Mouse (Mus musculus): ENCODE measurements at regions not wholly inside any gene's neighbourhood (a gene's known extent, or its start where the extent isn't known, plus 50 kb on each side); places are given as distances from the start of the nearest gene placed in this dataset.

DNA sequence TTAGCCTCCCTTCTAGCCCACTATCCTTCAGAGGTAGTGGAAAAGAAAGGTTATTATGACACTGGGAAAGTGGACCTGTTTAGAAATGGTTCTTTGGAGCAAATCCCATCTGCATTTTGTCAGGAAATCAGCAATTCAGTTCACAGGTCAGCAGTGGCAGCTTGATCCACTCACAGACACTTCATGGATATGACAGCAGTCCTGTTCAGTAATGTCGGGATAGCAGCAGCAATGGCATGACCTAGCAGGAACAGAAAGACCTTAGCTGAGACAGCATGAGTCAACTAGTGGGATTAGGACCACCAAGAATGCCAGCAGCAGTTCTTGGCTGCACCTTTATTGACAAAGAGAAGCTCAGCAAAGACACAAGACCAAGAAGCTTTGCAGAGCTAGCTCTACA lies 365.8 kb upstream of the Tmem132c start:
- no peak for ATAC-seq (ENCODE audit: insufficient number of reproducible peaks, low FRiP score, low TSS enrichment)

DNA sequence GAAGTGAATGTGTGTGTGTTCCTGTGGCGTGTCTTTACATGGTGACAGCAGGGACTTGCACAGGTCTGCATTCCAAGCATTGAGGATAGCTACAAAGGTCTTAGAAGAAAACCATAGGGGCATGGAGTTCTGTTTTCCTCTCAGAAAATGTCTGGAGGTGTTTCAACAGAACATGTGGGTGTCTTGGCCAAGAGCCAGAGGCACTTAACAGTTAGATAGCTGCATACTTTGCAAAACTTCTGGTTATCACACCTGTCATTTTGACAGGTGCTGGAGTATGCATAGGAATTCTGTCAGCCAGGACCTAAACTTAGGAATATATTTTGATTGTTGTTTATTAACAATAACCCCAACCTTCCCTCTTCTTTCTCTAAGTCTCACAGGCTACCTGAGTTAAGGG lies 350.9 kb upstream of the Tmem132c start:
- ATAC-seq (ENCODE audit: insufficient number of reproducible peaks, low FRiP score, low TSS enrichment), result no peak

DNA sequence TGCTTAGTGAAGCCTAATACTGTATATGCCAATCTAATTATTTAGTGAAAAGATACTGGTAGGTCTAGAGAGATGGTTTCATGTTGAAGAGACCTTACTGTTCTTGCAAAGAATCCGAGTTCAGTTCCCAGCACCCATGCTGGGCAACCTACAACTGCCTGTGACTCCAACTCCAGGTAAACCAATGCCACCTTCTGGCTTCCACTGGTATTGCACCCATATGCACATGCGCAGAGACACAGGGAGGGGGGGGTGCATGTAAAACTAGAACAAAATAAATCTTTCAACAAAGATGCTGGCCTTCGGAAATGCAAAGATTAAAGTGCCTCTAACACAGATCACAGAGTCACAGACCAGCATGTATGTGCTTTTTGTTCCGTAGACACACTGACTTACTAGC lies 348.5 kb upstream of the Tmem132c start:
- ATAC-seq (ENCODE audit: insufficient number of reproducible peaks, low FRiP score, low TSS enrichment), result no peak

DNA sequence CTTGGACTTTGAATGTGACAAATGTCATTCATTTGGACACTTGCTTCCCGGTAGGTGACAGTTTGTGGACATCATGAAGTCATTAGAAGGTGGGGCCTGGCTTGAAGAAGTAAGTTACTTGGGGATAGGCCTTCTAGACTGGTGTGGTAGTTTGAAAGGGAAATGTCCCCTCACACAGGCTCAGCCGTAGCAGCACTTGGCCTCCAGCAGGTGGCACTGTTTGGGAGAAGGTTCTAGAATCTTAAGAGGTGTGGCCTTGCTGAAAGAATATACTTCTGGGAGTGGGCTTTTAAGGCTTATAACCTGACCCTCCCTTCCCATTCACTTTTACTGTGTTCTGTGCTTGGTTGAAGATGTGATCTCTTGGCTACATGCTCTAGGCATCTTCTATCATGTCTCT lies 331.5 kb upstream of the Tmem132c start:
- no peak for ATAC-seq (ENCODE audit: insufficient number of reproducible peaks, low FRiP score, low TSS enrichment)

DNA sequence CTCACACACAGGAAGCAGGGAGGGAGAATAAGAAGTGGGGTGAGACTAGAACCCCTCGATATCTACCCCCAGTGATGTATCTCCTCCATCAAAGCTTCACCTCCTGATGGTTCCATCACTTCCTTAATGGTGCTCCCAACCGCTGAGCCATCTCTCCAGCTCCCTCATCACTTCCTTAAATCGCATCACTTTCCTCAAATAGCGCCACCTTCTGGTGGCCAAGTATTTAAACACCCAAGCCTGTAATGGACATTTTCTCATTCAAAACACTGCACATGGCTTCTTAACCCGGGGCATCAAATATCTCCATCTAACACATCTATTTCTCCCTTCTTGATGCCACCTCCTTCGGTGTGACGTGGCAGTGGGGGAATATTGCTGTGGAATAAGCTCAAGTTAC lies 324.3 kb upstream of the Tmem132c start:
- no peak for ATAC-seq (ENCODE audit: insufficient number of reproducible peaks, low FRiP score, low TSS enrichment)

DNA sequence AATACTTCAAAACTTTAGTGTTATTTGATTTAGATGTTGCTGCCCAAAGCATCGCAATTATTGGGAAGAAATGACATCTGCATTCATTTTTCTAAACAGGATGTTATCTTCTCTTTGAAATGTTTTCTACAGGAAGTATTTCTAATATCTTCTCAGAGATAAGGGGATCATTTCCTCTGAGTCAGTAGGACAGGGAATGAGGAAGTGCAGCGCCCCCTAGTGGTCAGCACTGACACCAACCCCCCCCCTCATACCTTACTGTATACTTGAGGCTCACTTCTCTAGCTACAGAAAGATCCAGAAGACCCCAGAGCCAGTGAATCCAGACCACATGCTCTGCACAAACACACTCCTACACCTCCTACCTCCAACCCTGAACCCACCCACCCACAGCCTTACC lies 308.1 kb upstream of the Tmem132c start:
- no peak for ATAC-seq (ENCODE audit: insufficient number of reproducible peaks, low FRiP score, low TSS enrichment)

DNA sequence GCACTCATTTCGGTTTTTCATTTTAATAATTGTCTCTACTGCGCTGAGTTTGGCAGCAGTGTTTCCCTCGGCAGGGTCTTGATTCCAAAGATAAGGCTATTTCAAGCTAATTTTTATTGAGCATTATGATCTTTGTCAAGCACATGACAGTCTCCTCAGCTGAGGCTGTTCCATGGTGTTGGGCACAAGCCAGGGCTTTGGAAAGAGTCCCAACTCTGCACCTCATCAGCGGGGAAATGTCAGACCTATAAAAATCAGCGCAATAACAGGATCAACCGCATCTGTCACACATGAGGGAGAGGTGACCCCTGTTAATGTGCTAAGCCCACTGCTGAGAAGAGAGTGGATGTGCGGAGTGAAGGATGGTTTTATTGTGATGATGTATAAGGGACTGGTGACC lies 296.7 kb upstream of the Tmem132c start:
- no peak for ATAC-seq (ENCODE audit: insufficient number of reproducible peaks, low FRiP score, low TSS enrichment)

DNA sequence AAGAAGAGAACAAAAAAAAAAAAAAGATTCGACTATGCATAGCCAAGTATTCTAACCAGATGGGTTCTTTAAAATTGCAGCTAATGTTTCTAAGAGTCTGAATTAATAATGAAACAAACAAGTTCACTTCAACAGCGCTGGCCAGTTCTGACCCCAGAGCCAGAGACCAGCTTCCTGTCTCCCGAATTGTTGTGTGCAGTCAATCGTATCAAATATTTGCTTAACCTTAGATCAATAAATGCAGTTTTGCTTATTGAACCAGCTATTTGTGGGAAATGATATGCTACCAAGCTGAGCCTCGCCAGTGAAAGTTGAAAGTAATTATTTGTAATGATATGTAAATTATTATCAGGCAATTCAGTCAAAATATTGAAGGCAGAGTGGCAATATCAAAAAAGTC lies 287.4 kb upstream of the Tmem132c start:
- no peak for ATAC-seq (ENCODE audit: insufficient number of reproducible peaks, low FRiP score, low TSS enrichment)

DNA sequence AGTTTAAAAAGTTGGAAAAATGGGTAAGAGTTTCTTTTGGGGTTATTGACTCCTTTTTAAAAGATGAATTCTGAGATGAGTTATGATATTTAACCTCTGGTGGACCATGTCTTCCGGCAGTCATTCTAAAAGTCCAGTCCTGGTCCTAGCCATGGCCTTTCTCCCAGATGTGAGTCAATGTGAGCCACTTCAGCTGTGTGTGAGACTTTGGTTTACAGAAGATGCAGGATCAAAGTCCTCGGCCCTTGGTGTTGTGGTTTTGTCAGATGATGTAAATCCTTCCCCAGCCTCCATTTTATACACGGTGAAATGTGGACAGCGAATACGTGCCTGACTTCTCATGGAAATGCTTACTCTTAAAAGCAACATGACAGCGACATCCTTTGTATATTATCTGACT lies 287.0 kb upstream of the Tmem132c start:
- no peak for ATAC-seq (ENCODE audit: insufficient number of reproducible peaks, low FRiP score, low TSS enrichment)

DNA sequence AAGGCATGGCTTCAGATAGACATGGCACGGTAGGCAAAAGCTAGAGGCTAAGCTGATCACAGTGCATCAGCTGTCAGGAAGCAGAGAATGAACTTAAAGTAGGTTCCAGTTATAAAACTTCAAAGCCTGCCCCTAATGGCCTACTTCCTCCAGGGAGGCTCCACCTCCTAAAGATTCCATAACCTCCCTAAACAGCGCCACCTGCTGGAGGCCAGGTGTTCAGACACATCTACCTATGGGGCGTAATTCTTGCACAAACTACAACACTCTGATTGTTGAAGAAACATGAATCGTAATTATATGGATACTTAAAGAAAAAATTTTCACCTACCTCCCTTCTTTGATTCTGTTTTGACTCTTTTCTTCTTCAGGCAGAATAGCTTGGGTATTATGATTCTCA lies 277.0 kb upstream of the Tmem132c start:
- no peak for ATAC-seq (ENCODE audit: insufficient number of reproducible peaks, low FRiP score, low TSS enrichment)

DNA sequence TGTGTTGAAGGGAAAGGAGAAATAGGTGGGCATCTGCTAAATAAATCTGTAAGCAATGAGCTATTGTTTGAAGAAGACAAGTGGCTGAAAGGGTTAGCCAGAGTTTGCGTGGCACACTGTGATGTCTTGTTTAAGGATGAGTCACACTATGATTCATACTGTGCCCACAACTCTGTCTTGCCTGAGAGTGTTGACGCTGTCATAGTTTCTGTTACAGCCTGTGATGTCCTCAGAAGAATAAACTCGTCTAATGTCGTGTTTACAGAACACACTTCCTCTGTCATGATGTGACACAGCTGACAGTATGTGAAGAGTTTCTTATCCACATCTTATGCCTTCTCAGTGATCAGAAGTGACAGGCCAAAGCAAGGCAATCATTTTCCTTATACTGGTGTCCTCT lies 274.5 kb upstream of the Tmem132c start:
- ATAC-seq (ENCODE audit: insufficient number of reproducible peaks, low FRiP score, low TSS enrichment), result no peak

DNA sequence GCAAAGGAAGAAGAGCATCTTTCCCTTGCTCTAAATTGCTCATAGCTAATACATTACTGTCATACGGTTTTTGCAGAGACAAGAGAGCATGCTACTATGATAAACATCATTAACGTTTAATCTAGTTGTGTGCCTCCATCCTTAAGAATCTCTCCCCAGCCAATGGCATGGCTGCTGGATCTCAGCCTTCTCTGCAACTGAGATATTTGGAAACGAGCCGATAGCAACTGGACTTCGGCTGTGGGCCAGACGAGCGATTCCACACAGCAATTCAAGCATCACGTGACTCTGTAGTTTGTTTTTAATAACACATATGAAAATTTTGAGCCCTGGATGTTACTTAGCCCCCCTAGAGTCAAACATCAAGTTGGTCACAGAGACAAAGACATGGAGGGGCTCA lies 272.2 kb upstream of the Tmem132c start:
- no peak for ATAC-seq (ENCODE audit: insufficient number of reproducible peaks, low FRiP score, low TSS enrichment)

DNA sequence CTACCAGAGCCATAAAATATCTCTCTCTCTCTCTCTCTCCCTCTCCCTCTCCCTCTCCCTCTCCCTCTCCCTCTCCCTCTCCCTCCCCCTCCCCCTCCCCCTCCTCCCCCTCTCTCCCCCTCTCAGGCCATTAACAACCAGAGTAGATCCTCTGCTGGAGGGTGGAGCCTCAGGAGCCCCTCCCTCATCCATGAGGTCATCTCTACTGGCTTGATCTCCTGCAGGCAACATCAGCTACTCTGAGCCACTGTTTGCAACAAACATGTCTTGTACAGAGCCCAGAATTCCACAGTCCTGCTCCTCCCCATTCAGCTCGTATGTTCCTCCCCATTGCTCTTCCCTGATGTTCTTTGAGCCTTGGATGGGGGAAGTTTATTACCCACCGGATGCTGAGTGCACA lies 270.3 kb upstream of the Tmem132c start:
- no peak for ATAC-seq (ENCODE audit: insufficient number of reproducible peaks, low FRiP score, low TSS enrichment)

DNA sequence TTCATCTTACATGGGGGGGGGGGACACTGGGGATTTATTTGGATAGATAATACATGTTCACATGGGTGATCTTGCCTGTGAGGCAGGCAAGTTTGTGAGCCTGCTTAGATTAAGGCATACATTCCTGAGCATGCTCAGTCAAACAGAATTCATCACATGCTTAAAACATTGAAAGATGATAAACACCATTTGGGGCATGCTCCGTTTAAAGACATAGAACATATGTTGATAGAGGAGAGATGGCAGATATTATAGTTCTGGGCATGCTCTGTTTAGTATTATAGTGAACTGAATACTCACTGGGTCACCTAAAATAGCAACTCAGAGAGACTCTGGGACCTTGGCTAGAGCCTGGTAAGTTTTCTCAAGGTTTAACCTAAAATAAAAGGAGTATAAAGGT lies 269.6 kb upstream of the Tmem132c start:
- ATAC-seq (ENCODE audit: insufficient number of reproducible peaks, low FRiP score, low TSS enrichment), result no peak

DNA sequence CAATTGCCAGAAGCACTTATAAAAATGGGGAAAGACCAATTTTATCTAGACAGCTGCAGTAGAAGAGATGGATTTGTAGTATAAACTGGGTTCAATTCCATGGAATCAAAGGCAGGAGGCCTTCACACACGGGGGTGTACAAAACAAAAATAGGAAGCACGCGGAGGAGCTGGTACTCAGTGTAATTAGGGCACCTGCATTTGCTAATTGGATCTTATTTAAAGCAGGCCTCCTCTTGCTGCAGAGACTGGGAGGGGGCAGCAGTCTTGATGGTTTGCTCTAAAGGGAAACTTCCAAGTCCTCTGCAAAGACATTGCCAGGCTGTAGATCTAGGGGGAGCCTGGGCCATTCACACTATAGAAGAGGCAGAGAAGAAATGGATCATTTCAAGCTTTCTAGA lies 268.2 kb upstream of the Tmem132c start:
- no peak for ATAC-seq (ENCODE audit: insufficient number of reproducible peaks, low FRiP score, low TSS enrichment)

DNA sequence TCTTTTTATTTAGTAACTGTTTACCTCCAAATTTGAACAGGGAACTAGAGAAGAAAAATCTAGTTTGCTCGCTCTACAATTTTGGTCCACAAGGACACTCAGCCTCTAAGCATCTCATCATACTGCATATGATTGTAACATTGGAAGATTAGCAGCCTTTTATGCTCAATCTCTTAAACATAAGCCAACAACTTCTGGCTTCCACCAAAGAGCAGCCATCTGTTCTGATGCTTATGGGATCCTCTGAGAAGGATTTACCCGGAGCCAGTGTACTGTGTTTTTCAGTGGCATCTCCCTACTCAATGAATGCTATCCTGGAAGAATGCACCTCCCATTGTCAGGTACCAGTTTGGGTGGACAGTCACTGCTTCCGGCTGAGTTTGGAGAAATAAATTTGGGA lies 267.0 kb upstream of the Tmem132c start:
- no peak for ATAC-seq (ENCODE audit: insufficient number of reproducible peaks, low FRiP score, low TSS enrichment)

DNA sequence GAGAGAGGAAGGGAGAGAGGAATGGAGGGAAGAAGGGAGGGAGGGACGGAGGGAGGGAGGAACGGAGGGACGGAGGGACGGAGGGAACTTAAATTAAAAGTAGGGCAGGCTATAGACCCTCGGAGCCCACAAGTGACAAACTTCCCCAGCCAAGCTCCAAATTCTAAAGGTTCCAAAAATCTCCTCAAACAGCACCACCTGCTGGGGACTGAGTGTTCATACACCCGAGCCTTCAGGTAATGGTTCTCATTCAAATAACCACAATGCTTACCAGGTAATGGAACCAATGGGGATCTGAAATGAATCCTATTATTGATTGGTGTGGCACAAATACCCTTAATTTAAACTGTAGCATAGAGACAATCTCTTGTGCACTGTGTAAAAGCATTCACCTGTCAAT lies 246.0 kb upstream of the Tmem132c start:
- ATAC-seq (ENCODE audit: insufficient number of reproducible peaks, low FRiP score, low TSS enrichment), result no peak

DNA sequence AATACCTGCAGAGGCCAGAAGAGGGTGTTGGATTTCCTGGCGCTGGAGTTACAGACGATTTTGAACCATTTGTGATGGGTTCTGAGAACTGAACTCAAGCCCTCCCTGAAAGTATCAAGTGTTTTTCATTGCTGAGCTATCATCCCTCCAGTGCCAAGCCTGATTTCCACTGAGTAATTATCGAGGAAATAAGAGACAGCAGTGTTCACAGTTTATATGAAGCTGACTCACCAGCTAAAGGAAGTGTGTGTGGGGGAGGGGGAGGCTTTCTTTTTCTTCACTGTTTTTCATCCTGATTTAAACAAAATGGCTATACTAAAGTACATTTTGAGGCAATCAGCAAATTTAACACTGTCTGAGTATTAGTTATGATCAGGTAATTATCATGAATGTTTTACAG lies 227.4 kb upstream of the Tmem132c start:
- ATAC-seq (ENCODE audit: insufficient number of reproducible peaks, low FRiP score, low TSS enrichment), result no peak

DNA sequence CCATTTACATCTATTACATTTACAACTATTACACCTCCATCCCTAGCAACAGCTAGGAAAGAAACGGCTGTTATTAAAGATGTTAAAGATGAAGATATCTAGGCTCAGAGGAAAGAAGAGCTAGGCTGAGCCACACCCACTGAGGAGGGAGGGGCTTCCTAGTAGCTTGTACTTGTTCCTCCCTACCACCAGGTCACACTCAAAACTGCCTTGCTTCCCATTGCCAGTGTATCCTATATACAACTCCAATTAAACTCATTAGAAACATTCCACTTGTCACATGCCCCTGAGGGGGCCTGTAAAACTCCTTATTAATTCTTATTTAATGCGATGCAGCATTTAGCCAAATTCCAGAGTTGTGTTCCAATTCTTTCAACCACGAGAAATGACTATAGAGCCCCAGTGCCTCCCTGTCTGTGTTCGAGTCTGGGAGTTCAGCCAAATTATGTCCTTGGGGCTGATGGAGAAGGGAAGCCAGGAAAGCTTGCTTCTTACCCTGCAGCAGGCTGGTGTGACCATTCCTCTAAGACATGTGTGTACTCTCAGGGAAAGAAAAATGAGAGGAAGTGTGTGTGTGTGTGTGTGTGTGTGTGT lies 225.0 kb upstream of the Tmem132c start:
- no peak for ATAC-seq (ENCODE audit: insufficient number of reproducible peaks, low FRiP score, low TSS enrichment)

DNA sequence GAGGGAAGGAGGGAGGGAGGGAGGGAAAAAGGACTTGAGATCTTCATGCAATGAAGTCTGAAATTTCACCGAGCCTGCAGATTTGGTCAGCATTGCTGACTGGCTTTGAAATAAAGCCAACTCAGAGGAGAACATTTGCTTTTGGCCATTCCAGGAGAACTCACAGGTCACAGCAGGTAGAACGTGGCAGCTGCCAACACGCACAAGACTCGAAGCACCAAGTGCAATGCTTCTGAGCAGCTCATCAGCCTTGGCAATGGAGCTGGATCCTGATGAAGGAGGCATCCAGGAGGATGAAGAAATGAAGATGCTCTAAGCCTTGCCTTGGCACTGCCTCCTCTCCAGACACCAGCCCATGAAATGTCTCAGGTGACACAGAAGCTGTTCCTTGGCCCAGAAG lies 223.6 kb upstream of the Tmem132c start:
- no peak for ATAC-seq (ENCODE audit: insufficient number of reproducible peaks, low FRiP score, low TSS enrichment)

DNA sequence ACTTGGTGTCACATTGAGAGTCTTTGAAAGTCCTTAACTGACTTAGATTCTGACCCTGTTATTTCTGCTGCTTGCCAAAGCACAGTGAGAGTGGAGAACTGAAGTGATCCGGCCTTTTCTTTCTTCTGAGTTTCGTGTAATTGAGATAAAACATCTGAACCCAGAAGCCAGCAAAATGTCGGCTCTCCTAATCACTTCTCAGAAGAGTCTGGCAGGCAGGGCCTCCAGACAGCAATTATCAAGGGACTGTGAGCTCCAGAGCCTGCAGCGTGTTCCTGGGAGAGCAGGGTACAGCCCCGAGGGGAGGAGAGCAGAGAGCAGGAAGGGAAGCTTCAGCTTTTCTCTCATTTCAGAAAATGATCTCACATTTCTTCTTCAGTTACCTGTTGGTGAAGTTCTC lies 205.1 kb upstream of the Tmem132c start:
- no peak for ATAC-seq (ENCODE audit: insufficient number of reproducible peaks, low FRiP score, low TSS enrichment)

DNA sequence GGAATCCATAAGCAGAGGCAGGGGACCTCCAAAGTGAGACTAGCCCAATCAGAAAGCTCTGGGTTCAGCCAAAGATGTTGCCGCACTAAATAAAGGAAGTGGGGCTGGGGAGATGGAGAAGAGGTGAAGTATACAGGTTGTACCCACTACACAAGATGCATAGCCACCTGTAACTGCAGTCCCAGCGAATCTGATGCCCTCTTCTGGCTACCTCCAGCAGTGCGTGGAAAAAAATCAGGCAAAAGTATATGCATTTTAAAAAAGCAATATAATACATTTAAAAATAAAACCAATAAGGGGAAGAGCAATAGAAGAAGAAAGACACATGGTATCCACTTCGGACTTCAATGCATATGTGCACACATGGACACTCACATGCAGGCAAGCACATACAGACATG lies 183.8 kb upstream of the Tmem132c start:
- ATAC-seq (ENCODE audit: insufficient number of reproducible peaks, low FRiP score, low TSS enrichment), result no peak

DNA sequence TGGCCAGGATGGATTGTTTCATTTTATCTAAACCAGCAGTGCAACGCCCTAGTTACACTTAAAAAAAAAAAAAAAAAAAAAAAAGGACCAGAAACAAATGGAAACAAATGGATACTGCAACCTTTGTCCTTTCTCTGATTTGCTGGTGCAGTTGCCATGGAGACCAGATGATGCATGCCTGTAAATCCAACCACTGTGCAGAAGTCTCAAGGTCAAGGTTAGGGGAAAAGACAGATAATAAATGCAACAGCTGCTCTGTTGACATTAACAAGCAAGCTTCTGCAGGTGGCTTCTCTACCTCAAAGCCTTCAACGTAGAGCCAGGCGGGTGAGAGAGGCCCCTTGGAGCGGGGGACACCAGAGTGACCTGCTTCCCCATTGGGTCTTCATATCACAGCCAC lies 167.3 kb upstream of the Tmem132c start:
- no peak for ATAC-seq (ENCODE audit: insufficient number of reproducible peaks, low FRiP score, low TSS enrichment)
